Mouse (Mus musculus) heart, adult 2 months (tissue): Measurements from ENCODE around the gene Coro1c.

Experiments used
- CTCF ChIP-seq: fragments of 200-600 bp; IDR thresholded peaks from 2 replicates; pipeline ENCODE4 v1.8.1; 2022; ENCODE audit warnings: antibody characterized with exemption, mild to moderate bottlenecking, moderate library complexity
- EP300 ChIP-seq: fragments of 200-500 bp; IDR thresholded peaks from 2 replicates; pipeline ENCODE4 v1.6.1; 2011; ENCODE audit warnings: low read depth, low read length, control low read depth; ENCODE audit not compliant: insufficient read depth
- POLR2A ChIP-seq: fragments of 200-500 bp; IDR thresholded peaks from 2 replicates; pipeline ENCODE4 v1.6.1; 2011; ENCODE audit warnings: mild to moderate bottlenecking, low read depth, low read length, control low read depth; ENCODE audit not compliant: insufficient read depth

GRCm38 (mm10) chr5:113825558-113825957 lies 83.0 kb downstream of the Coro1c start:
- TF ChIP-seq CTCF, result no peak
- no peak for TF ChIP-seq POLR2A
- TF ChIP-seq EP300, result no peak
